Mouse (Mus musculus) adipocyte (in vitro differentiated cells): ENCODE results near the gene Lrrfip1.

Source experiments
- DNase-seq: peaks from one replicate; pipeline ENCODE4 v3.0.0-alpha.2; 2016; ENCODE audit warnings: low spot score

Lrrfip1 gene

GRCm38 (mm10) chr1:91144813-91145212 lies 146.3 kb downstream of the Lrrfip1 start, which contains the start of gene Rbm44:
Gene Rbm44 (plus strand): TSS chr1:91145089.
- DNase-seq = no peak

DNA sequence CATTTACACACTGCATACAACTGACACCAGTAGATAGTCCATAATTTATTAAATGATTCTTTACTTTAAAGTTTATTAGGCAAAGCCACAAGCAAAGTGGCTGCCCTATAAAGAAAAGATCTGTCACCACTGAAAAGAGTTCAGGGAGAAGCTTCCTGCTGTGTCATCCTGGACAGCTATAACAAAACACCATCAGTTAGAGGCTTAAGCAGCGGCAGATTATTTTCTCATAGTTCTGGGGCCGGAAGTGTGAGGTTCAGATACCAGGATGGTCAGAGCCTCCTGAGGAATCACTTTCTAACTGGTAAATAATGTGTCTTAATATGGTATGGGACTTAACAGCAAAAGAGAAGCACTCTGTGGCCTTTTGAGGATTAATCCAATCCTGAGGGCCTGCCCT lies 153.0 kb downstream of the Lrrfip1 start:
- no peak for DNase-seq

GRCm38 (mm10) chr1:91166798-91167197 lies 168.3 kb downstream of the Lrrfip1 start:
- no peak for DNase-seq

DNA sequence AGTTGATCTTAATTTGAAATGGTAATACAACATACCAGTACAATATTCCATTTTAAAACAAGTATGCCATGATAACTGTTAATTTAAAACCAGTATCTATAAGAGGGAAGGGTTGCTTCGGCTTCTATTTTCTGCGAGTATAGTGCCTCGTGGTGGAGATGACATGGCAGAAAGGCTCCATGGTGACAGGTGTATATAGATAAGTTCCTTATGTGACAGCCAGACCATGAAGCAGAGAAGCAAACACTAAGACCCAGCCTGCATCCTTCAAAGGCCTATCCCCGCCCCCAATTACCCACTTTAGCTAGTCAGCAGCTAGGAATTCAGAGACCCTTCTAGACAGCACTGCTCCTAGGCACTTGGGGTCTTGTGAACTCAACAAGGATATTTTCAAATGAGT lies 170.6 kb downstream of the Lrrfip1 start:
- DNase-seq = no peak

DNA sequence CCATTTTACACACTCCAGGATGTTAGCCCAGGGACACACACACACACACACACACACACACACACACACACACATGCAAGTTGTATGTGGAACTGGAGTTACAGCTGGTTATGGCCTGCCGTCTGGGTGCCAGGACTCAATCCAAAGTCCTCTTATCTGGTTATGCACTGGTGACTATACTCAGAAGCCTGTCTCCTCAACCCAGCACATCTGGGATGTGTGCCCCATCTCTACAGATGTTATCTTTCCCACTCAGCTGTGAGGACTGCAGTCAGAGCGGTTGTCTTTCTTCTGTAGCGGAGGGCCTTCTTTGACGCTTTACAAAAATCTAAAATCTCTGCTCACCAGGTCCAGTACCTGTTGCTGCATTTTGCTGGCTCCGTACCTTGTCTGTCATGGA lies 176.3 kb downstream of the Lrrfip1 start:
- no peak for DNase-seq

- no peak for DNase-seq
These were observed 177.5 kb downstream of the Lrrfip1 start for GRCm38 (mm10) chr1:91176026-91176425.

DNA sequence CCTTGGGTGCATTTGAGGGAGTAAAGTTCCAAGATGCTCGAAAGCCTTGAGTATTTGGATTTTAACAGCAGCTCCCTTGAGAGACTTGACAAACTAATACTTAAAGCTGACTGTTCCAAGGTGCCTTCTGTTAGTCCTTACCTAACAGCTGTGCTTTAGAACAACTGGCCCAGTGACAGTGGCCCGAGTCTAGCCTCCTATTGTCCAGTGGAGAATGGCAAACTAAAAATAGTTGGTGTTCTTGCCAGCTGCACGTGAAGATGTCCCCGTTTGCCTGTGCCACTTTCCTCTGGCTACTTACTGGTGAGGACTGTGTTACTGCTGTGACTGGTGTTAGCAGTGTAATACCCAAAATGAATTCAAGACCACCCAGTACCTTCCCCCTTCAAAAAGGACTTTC lies 178.3 kb downstream of the Lrrfip1 start:
- no peak for DNase-seq
